In the genomic region with DNA sequence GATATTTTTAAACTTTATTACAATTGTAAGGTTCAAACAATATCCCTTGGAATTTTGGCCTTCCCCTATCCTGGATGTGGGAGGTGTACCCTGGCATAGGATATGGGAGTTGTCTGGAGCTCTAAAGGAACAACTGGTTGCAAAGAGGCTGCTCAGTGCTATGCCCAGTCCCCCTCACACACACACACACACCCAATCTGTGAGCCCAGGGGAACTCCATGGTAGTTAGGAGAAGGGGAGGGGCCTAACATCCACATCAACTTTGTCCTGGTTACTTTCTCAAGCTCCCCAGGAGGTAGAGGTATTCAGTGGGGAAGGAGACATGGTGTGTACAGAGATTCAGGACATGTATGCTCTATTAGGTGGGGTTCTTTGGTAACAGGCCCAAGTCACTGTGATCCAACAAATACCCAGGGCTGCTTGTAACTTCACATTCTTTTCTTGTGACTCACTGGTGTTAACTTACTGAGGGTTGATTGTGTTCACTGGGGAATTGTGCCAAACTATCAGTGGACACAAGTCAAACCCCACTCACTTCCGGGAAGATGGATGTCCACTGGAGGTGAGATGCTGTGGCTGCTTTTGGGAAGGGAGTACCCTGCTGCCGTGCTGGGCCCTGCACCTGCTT, we compare ENCODE assay signal across 13 mouse cellular contexts. TPM values are rescaled to one million over a fixed set of nuclear protein-coding genes. Genes with fewer than 3 reads are reported as not detected.
DNase-seq lines count a peak whose midpoint lies in the region; ATAC-seq and TF ChIP-seq lines count a peak whose summit lies in the region.
"Had no signal": no experiment of that assay in that cellular context is flagged by ENCODE, and none has a peak within 500 bp of the region (broad histone marks: within the 10 kb centered on the region; RNA-seq: fewer than 3 reads in every experiment).

No protein-coding gene starts in this region.

- CTCF ChIA-PET in Patski (lab: Charles Lee), result no interaction called here

- ATAC-seq in intestine, embryonic 15.5 days, result peak; percentile 39; the same call in 1 of the 2 replicates
- no peak for ATAC-seq in intestine, postnatal 0 days
- ATAC-seq in Patski, result peak; percentile 67

- in situ Hi-C loops in Patski (cut with MboI; ENCODE audit: low pct_unique_long_range_greater_than_20kb), result no loop called here

- no peak overlapping the region for H3K4me3 ChIP-seq in intestine, embryonic 15.5 days (replicated peaks)
- no peak overlapping the region for H3K4me3 ChIP-seq in intestine, postnatal 0 days (ENCODE audit: low read depth, low read length)
- H3K4me3 ChIP-seq: embryonic facial prominence, embryonic 13.5 days; hindbrain, embryonic 12.5 days; limb, embryonic 10.5 days; midbrain, embryonic 10.5 days had no signal

- POLR2A ChIA-PET in Patski (lab: Charles Lee), result interaction anchor here (1.2 kb wide), 1 partner anchor 12 kb away, joined by 3 read pairs; no protein-coding TSS in a partner anchor

- WGBS in intestine, embryonic 15.5 days, result 52% methylated on average over 2 of the region's 2 CpGs
- 59% methylated on average over 2 of the region's 2 CpGs for WGBS in intestine, postnatal 0 days

- no peak overlapping the region for H3K27ac ChIP-seq in intestine, embryonic 15.5 days
- no peak overlapping the region for H3K27ac ChIP-seq in intestine, postnatal 0 days (ENCODE audit: low read depth, low read length)
- H3K27ac ChIP-seq: embryonic facial prominence, embryonic 13.5 days; hindbrain, embryonic 12.5 days; limb, embryonic 10.5 days had no signal

- no peak for DNase-seq in Patski (ENCODE audit: low read depth, low spot score)
- DNase-seq in fibroblast of lung, adult 2 months (ENCODE audit: low read depth), result peak; percentile 61
- peak; percentile 55 for DNase-seq in lung, postnatal 36 days
- no peak for DNase-seq in frontal cortex, postnatal 25 days (ENCODE audit: low spot score in 2 of 2)
- no peak for DNase-seq in frontal cortex, postnatal 36 days (ENCODE audit: low spot score in 2 of 2)
- DNase-seq: adrenal gland, adult 8-10 months; kidney, adult 9 months had no signal

- no peaks in the 10 kb centered on the region for H3K9me3 ChIP-seq in intestine, embryonic 15.5 days
- no peaks in the 10 kb centered on the region for H3K9me3 ChIP-seq in intestine, postnatal 0 days (ENCODE audit: control insufficient read depth)
- H3K9me3 ChIP-seq: embryonic facial prominence, embryonic 13.5 days; hindbrain, embryonic 12.5 days; limb, embryonic 10.5 days; midbrain, embryonic 10.5 days had no signal

- H3K9ac ChIP-seq in intestine, embryonic 15.5 days, result no peak overlapping the region
- H3K9ac ChIP-seq in intestine, postnatal 0 days (ENCODE audit: low read depth, low read length), result no peak overlapping the region
- H3K9ac ChIP-seq: embryonic facial prominence, embryonic 13.5 days; hindbrain, embryonic 12.5 days had no signal

- H3K36me3 ChIP-seq in intestine, embryonic 15.5 days, result no peaks in the 10 kb centered on the region
- H3K36me3 ChIP-seq in intestine, postnatal 0 days (ENCODE audit: control insufficient read depth, insufficient read depth), result no peaks in the 10 kb centered on the region
- H3K36me3 ChIP-seq: embryonic facial prominence, embryonic 13.5 days; hindbrain, embryonic 12.5 days; limb, embryonic 10.5 days; midbrain, embryonic 10.5 days had no signal

- no peaks in the 10 kb centered on the region for H3K27me3 ChIP-seq in intestine, embryonic 15.5 days (replicated peaks)
- H3K27me3 ChIP-seq in intestine, postnatal 0 days (replicated peaks; ENCODE audit: control insufficient read depth, insufficient read depth, low read length), result no peaks in the 10 kb centered on the region
- H3K27me3 ChIP-seq in Patski, result no peaks in the 10 kb centered on the region
- H3K27me3 ChIP-seq: embryonic facial prominence, embryonic 13.5 days; hindbrain, embryonic 12.5 days had no signal

- TF ChIP-seq CTCF in intestine, postnatal 0 days (IDR thresholded peaks at IDR 0.05; ENCODE audit: low read depth), result no peak
- TF ChIP-seq CTCF in Patski (IDR thresholded peaks at IDR 0.05), result no peak

- no peak overlapping the region for H3K4me2 ChIP-seq in intestine, embryonic 15.5 days (replicated peaks)
- H3K4me2 ChIP-seq in intestine, postnatal 0 days (replicated peaks; ENCODE audit: low read depth), result no peak overlapping the region
- H3K4me2 ChIP-seq: embryonic facial prominence, embryonic 13.5 days; hindbrain, embryonic 12.5 days had no signal

- peaks cover 13% of the 10 kb centered on the region; the same call in 1 of the 2 replicates for H3K4me1 ChIP-seq in intestine, embryonic 15.5 days (replicated peaks)
- no peaks in the 10 kb centered on the region for H3K4me1 ChIP-seq in intestine, postnatal 0 days (replicated peaks; ENCODE audit: control insufficient read depth, insufficient read depth, low read length)
- H3K4me1 ChIP-seq: hindbrain, embryonic 12.5 days; midbrain, embryonic 10.5 days had no signal

RNA-seq across cellular contexts. Expression of a gene that starts 9.5 kb away (rescaled TPM):
- polyA plus RNA-seq in intestine, embryonic 15.5 days (2015; fragmentation: Nextera tagmentation; extraction: Ambion mirVana), result 20.0 and 20.5 TPM in 2 replicates
- 9.7 TPM in 2 replicates for polyA plus RNA-seq in intestine, postnatal 0 days (2015; fragmentation: Nextera tagmentation; extraction: Ambion mirVana)
- 67.8 TPM for polyA plus RNA-seq in Patski (2021)

RNA-seq across cellular contexts. Expression of a gene that starts 30.6 kb away (rescaled TPM):
- 8.2 and 8.8 TPM in 2 replicates for polyA plus RNA-seq in intestine, embryonic 15.5 days (2015; fragmentation: Nextera tagmentation; extraction: Ambion mirVana)
- 3.2 and 3.6 TPM in 2 replicates for polyA plus RNA-seq in intestine, postnatal 0 days (2015; fragmentation: Nextera tagmentation; extraction: Ambion mirVana)
- polyA plus RNA-seq in Patski (2021), result 22.5 TPM

Comparison
In these comparisons a context has a peak if more than half of its experiments do, and no peak if none do; other contexts are left out.
1. DNase-seq: peak in fibroblast of lung, adult 2 months (single experiment) and lung, postnatal 36 days (single experiment); none in Patski (single experiment), frontal cortex, postnatal 25 days (0 of 2) and frontal cortex, postnatal 36 days (0 of 2).